Mouse (Mus musculus) thymus, postnatal 4 days (tissue): ENCODE data around the gene Mst1.

Experiments used
- DNase-seq: peaks from one replicate; pipeline ENCODE4 v3.0.0; 2021

The Mst1 gene

GRCm38 (mm10) chr9:108057262-108057562 lies 23.0 kb upstream of the Mst1 start:
- DNase-seq: no peak

- DNase-seq: no peak
These were observed 21.9 kb upstream of the Mst1 start for GRCm38 (mm10) chr9:108058291-108058690.

GRCm38 (mm10) chr9:108062142-108062541 lies 18.1 kb upstream of the Mst1 start:
- DNase-seq: no peak

- no peak for DNase-seq
These were observed 16.9 kb upstream of the Mst1 start for GRCm38 (mm10) chr9:108063361-108063760.

GRCm38 (mm10) chr9:108065491-108066011 lies 14.7 kb upstream of the Mst1 start:
- peak; percentile 78 for DNase-seq

- DNase-seq: no peak
These were observed 13.0 kb upstream of the Mst1 start for GRCm38 (mm10) chr9:108067199-108067598.

- peak; percentile 87 for DNase-seq
These were observed 12.3 kb upstream of the Mst1 start for GRCm38 (mm10) chr9:108067900-108068299.

GRCm38 (mm10) chr9:108069007-108069406 lies 11.2 kb upstream of the Mst1 start:
- DNase-seq: no peak

GRCm38 (mm10) chr9:108069529-108069928 lies 10.7 kb upstream of the Mst1 start:
- no peak for DNase-seq

- no peak for DNase-seq
These were observed 8.4 kb upstream of the Mst1 start for GRCm38 (mm10) chr9:108071801-108072200.

GRCm38 (mm10) chr9:108072481-108072924 lies 7.7 kb upstream of the Mst1 start:
- no peak for DNase-seq

- no peak for DNase-seq
These were observed 6.9 kb upstream of the Mst1 start for GRCm38 (mm10) chr9:108073141-108073930.

GRCm38 (mm10) chr9:108082549-108082948 lies 2.3 kb downstream of the Mst1 start:
- DNase-seq: peak; percentile 50

- DNase-seq: no peak
These were observed 2.8 kb downstream of the Mst1 start, which contains the start of gene Rnf123 for GRCm38 (mm10) chr9:108082988-108083431. Gene Rnf123 (minus strand): TSS chr9:108083346.

- no peak for DNase-seq
These were observed 3.3 kb downstream of the Mst1 start for GRCm38 (mm10) chr9:108083561-108083960.

GRCm38 (mm10) chr9:108085261-108085660 lies 5.0 kb downstream of the Mst1 start:
- DNase-seq: no peak

GRCm38 (mm10) chr9:108090611-108091120 lies 10.4 kb downstream of the Mst1 start:
- DNase-seq: no peak

GRCm38 (mm10) chr9:108093586-108093985 lies 13.3 kb downstream of the Mst1 start:
- DNase-seq: no peak

- DNase-seq: peak; percentile 98
These were observed 14.1 kb downstream of the Mst1 start, which contains the start of gene Apeh for GRCm38 (mm10) chr9:108094184-108094941. Gene Apeh (minus strand): TSS chr9:108094606.

GRCm38 (mm10) chr9:108094998-108095411 lies 14.8 kb downstream of the Mst1 start:
- DNase-seq: peak; percentile 53

- DNase-seq: peak; percentile 77
These were observed 15.3 kb downstream of the Mst1 start for GRCm38 (mm10) chr9:108095518-108095917.

- no peak for DNase-seq
These were observed 15.9 kb downstream of the Mst1 start for GRCm38 (mm10) chr9:108095949-108096712.

GRCm38 (mm10) chr9:108099619-108100018 lies 19.4 kb downstream of the Mst1 start:
- DNase-seq: no peak
